Mouse (Mus musculus) adrenal gland, adult (tissue): ENCODE measurements around the gene Fut8.

Source experiments
- DNase-seq, 2 experiments: peaks; one replicate each; pipeline ENCODE4 v3.0.0; 2022 to 2023; ENCODE audit warnings: low spot score in 1 of 2; ENCODE audit not compliant: inconsistent age in 2 of 2

Gene Fut8

GRCm38 (mm10) chr12:77237950-77238530 is at the start of gene Fut8:
Fut8 (plus strand) TSS chr12:77238125.
- peak; percentile 94 to 97 for DNase-seq

GRCm38 (mm10) chr12:77189161-77189560 is 48.8 kb upstream of the Fut8 start:
- DNase-seq, result no peak

- DNase-seq, result no peak
These were observed 47.9 kb upstream of the Fut8 start for GRCm38 (mm10) chr12:77189933-77190446.

GRCm38 (mm10) chr12:77191478-77192271 is 46.2 kb upstream of the Fut8 start:
- no peak for DNase-seq

GRCm38 (mm10) chr12:77192714-77193113 is 45.2 kb upstream of the Fut8 start:
- no peak for DNase-seq

- no peak for DNase-seq
These were observed 44.7 kb upstream of the Fut8 start for GRCm38 (mm10) chr12:77193225-77193716.

GRCm38 (mm10) chr12:77195044-77195443 is 42.9 kb upstream of the Fut8 start:
- DNase-seq, result no peak

GRCm38 (mm10) chr12:77196529-77197095 is 41.3 kb upstream of the Fut8 start:
- peak in 1 of 2 experiments; percentile 58 for DNase-seq

- peak in 1 of 2 experiments; percentile 56 for DNase-seq
These were observed 40.8 kb upstream of the Fut8 start for GRCm38 (mm10) chr12:77197121-77197599.

GRCm38 (mm10) chr12:77198253-77198652 is 39.7 kb upstream of the Fut8 start:
- no peak for DNase-seq

GRCm38 (mm10) chr12:77201461-77202143 is 36.3 kb upstream of the Fut8 start:
- DNase-seq, result no peak

- no peak for DNase-seq
These were observed 34.8 kb upstream of the Fut8 start for GRCm38 (mm10) chr12:77203136-77203535.

GRCm38 (mm10) chr12:77206852-77207251 is 31.1 kb upstream of the Fut8 start:
- peak; percentile 72 to 82 for DNase-seq

GRCm38 (mm10) chr12:77208056-77208455 is 29.9 kb upstream of the Fut8 start:
- DNase-seq, result no peak

- no peak for DNase-seq
These were observed 29.2 kb upstream of the Fut8 start for GRCm38 (mm10) chr12:77208576-77209180.

GRCm38 (mm10) chr12:77211695-77212208 is 26.2 kb upstream of the Fut8 start:
- no peak for DNase-seq

GRCm38 (mm10) chr12:77213896-77214564 is 23.9 kb upstream of the Fut8 start:
- no peak for DNase-seq

- no peak for DNase-seq
These were observed 23.4 kb upstream of the Fut8 start for GRCm38 (mm10) chr12:77214565-77214909.

GRCm38 (mm10) chr12:77216511-77217192 is 21.3 kb upstream of the Fut8 start:
- peak; percentile 45 to 83 for DNase-seq
